Mouse (Mus musculus) myocyte (in vitro differentiated cells): ENCODE results near the gene Cdc123.

ENCODE experiments used
- CEBPB ChIP-seq: IDR thresholded peaks from 2 replicates; pipeline ENCODE4 v1.6.1; 2011; ENCODE audit warnings: mild to moderate bottlenecking, moderate library complexity; ENCODE audit not compliant: poor library complexity, insufficient read depth, severe bottlenecking
- E2F4 ChIP-seq: IDR thresholded peaks from one replicate; pipeline ENCODE4 v1.6.1; 2011; ENCODE audit warnings: mild to moderate bottlenecking, control low read depth, moderate library complexity; ENCODE audit not compliant: insufficient read depth
- MAX ChIP-seq: IDR thresholded peaks from one replicate; pipeline ENCODE4 v1.6.1; 2011; ENCODE audit warnings: low read depth, mild to moderate bottlenecking, control low read depth
- POLR2A ChIP-seq: IDR thresholded peaks from one replicate; pipeline ENCODE4 v1.6.1; 2011; ENCODE audit warnings: low read depth, mild to moderate bottlenecking, control low read depth, moderate library complexity; ENCODE audit not compliant: insufficient read length
- POLR2AphosphoS2 ChIP-seq: IDR thresholded peaks from one replicate; pipeline ENCODE4 v1.6.1; 2011; ENCODE audit warnings: low read depth, control low read depth; ENCODE audit not compliant: insufficient read length
- TCF12 ChIP-seq: IDR thresholded peaks from one replicate; pipeline ENCODE4 v1.6.1; 2011; ENCODE audit warnings: mild to moderate bottlenecking, control low read depth; ENCODE audit not compliant: poor library complexity, insufficient read depth, severe bottlenecking

- TF ChIP-seq E2F4 (no peak), MAX (no peak), POLR2A (no peak), CEBPB (no peak), POLR2AphosphoS2 (no peak), TCF12 (no peak)
Measured at GRCm38 (mm10) chr2:5747545-5748043, 97.4 kb downstream of the Cdc123 start.
